Mouse (Mus musculus): Measurements from ENCODE around the gene Trappc2l. TPM values are rescaled to one million over a fixed set of nuclear protein-coding genes. Genes with fewer than 3 reads are reported as not detected.

The Trappc2l gene
- 10 to 100 TPM; 37.4 to 43.3 TPM for total RNA-seq (2023)

GRCm38 (mm10) chr8:122611295-122612133 is at the start of gene Trappc2l, which contains the start of gene Galns:
Gene Trappc2l, plus strand, starts transcription at chr8:122611640.
Gene Galns, minus strand, starts transcription at chr8:122611463.

GRCm38 (mm10) chr8:122567361-122568108 is 43.9 kb upstream of the Trappc2l start, which contains the start of gene Cdt1:
Gene Cdt1, plus strand, starts transcription at chr8:122568015.

GRCm38 (mm10) chr8:122576648-122577022 is 34.8 kb upstream of the Trappc2l start, which contains the start of gene Aprt:
Gene Aprt, minus strand, starts transcription at chr8:122576909.

DNA sequence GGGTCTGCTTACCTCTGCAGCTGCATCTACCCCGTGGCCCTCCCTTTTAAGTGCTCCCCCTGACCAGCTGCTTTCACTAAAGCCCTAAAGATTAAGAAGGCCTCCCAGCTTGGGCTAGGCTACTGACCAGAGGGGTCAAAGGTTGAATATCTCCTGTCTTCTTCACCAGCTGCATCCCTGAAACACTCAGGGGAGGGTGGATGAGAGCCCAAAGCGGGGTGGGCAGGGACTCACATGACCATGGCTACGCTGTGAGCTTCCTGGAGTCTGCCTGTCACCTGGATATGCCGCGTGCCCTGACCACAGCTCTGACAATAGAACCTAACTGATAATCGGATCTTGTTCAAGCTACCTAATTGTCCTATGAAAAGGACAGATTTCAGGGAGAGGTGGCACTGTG is 11.3 kb downstream of the Trappc2l start, which contains the start of gene Pabpn1l:
Gene Pabpn1l (minus strand): TSS at position 13 of the 400 bp plus-strand sequence.

Other genes starting within 250 kb of the Trappc2l start
- gene Zc3h18, start 235.0 kb upstream of the Trappc2l start, total RNA-seq (2023), result 10 to 100 TPM; 55.6 to 56.3 TPM
- not detected for gene Il17c, start 189.6 kb upstream of the Trappc2l start, total RNA-seq (2023)
- 100 to 1,000 TPM; 778 to 797 TPM for gene Cyba, start 178.7 kb upstream of the Trappc2l start, total RNA-seq (2023)
- gene Mvd, start 168.2 kb upstream of the Trappc2l start, total RNA-seq (2023), result 10 to 100 TPM in 1 of 2 experiments, 1 to 10 TPM in 1; 8.6 to 10.3 TPM
- gene Snai3, start 150.9 kb upstream of the Trappc2l start, total RNA-seq (2023), result not detected
- gene Rnf166, start 135.6 kb upstream of the Trappc2l start, total RNA-seq (2023), result 10 to 100 TPM; 46.3 to 60.3 TPM
- 10 to 100 TPM; 10.5 to 12.6 TPM for gene Ctu2, start 135.5 kb upstream of the Trappc2l start, total RNA-seq (2023)
- 10 to 100 TPM; 36.0 to 51.0 TPM for gene Piezo1, start 60.3 kb upstream of the Trappc2l start, total RNA-seq (2023)
- 10 to 100 TPM; 51.4 to 59.5 TPM for gene Cdt1, start 43.6 kb upstream of the Trappc2l start, total RNA-seq (2023)
- gene Aprt, start 34.7 kb upstream of the Trappc2l start, total RNA-seq (2023), result 100 to 1,000 TPM; 172 to 173 TPM
- gene Galns, start 177 bp upstream of the Trappc2l start, total RNA-seq (2023), result 10 to 100 TPM; 72.6 to 77.7 TPM
- gene Pabpn1l, start 11.1 kb downstream of the Trappc2l start, total RNA-seq (2023), result not detected
- 10 to 100 TPM; 20.6 to 29.3 TPM for gene Cbfa2t3, start 87.5 kb downstream of the Trappc2l start, total RNA-seq (2023)
- gene Acsf3, start 163.8 kb downstream of the Trappc2l start, total RNA-seq (2023), result 1 to 10 TPM; 7.3 to 7.9 TPM
- gene Cdh15, start 236.3 kb downstream of the Trappc2l start, total RNA-seq (2023), result under 1 TPM in 1 of 2 experiments, not detected in 1; 0.11 TPM

Data from neutrophil, adult 83 days (primary cell).